Mouse (Mus musculus) thymus, postnatal 36 days (tissue): ENCODE measurements around the gene 4933411K16Rik.

Source experiments
- DNase-seq, 2 experiments: peaks; one replicate each; pipeline ENCODE4 v3.0.0; 2022; ENCODE audit warnings: mixed read lengths in 2 of 2

4933411K16Rik gene

GRCm38 (mm10) chr19:42051948-42052347 lies at the start of gene 4933411K16Rik:
Gene 4933411K16Rik, plus strand, starts transcription at chr19:42052248.
- DNase-seq = no peak

GRCm38 (mm10) chr19:42004258-42004657 lies 47.8 kb upstream of the 4933411K16Rik start:
- DNase-seq = no peak

GRCm38 (mm10) chr19:42005616-42006015 lies 46.4 kb upstream of the 4933411K16Rik start:
- no peak for DNase-seq

- DNase-seq = no peak
These were observed 45.5 kb upstream of the 4933411K16Rik start for GRCm38 (mm10) chr19:42006568-42006967.

- no peak for DNase-seq
These were observed 43.5 kb upstream of the 4933411K16Rik start for GRCm38 (mm10) chr19:42008586-42008985.

GRCm38 (mm10) chr19:42009067-42009466 lies 43.0 kb upstream of the 4933411K16Rik start:
- no peak for DNase-seq

GRCm38 (mm10) chr19:42010436-42010835 lies 41.6 kb upstream of the 4933411K16Rik start:
- no peak for DNase-seq

GRCm38 (mm10) chr19:42011123-42011522 lies 40.9 kb upstream of the 4933411K16Rik start:
- DNase-seq = no peak

GRCm38 (mm10) chr19:42014231-42014825 lies 37.7 kb upstream of the 4933411K16Rik start:
- DNase-seq = no peak

- no peak for DNase-seq
These were observed 37.0 kb upstream of the 4933411K16Rik start for GRCm38 (mm10) chr19:42015001-42015400.

- DNase-seq = no peak
These were observed 35.8 kb upstream of the 4933411K16Rik start for GRCm38 (mm10) chr19:42016251-42016650.

GRCm38 (mm10) chr19:42016840-42017239 lies 35.2 kb upstream of the 4933411K16Rik start:
- no peak for DNase-seq

- no peak for DNase-seq
These were observed 34.4 kb upstream of the 4933411K16Rik start for GRCm38 (mm10) chr19:42017399-42018247.

- DNase-seq = peak; percentile 32 to 52
These were observed 33.0 kb upstream of the 4933411K16Rik start for GRCm38 (mm10) chr19:42019011-42019522.

- DNase-seq = no peak
These were observed 30.1 kb upstream of the 4933411K16Rik start for GRCm38 (mm10) chr19:42021681-42022541.

GRCm38 (mm10) chr19:42022542-42022848 lies 29.6 kb upstream of the 4933411K16Rik start:
- DNase-seq = no peak

- DNase-seq = peak; percentile 70 to 76
These were observed 25.9 kb upstream of the 4933411K16Rik start for GRCm38 (mm10) chr19:42026158-42026557.

- no peak for DNase-seq
These were observed 20.9 kb upstream of the 4933411K16Rik start for GRCm38 (mm10) chr19:42031112-42031511.

GRCm38 (mm10) chr19:42033611-42034010 lies 18.4 kb upstream of the 4933411K16Rik start:
- no peak for DNase-seq

- DNase-seq = no peak
These were observed 17.8 kb upstream of the 4933411K16Rik start for GRCm38 (mm10) chr19:42034146-42034775.

GRCm38 (mm10) chr19:42034881-42035455 lies 17.1 kb upstream of the 4933411K16Rik start:
- no peak for DNase-seq
